Mouse (Mus musculus): Measurements from ENCODE around the gene Slc38a4. TPM values are rescaled to one million over a fixed set of nuclear protein-coding genes. Genes with fewer than 3 reads are reported as not detected.

Slc38a4 gene
- polyA plus RNA-seq, 1 experiment from 2014 or later: 5.1 TPM

DNA sequence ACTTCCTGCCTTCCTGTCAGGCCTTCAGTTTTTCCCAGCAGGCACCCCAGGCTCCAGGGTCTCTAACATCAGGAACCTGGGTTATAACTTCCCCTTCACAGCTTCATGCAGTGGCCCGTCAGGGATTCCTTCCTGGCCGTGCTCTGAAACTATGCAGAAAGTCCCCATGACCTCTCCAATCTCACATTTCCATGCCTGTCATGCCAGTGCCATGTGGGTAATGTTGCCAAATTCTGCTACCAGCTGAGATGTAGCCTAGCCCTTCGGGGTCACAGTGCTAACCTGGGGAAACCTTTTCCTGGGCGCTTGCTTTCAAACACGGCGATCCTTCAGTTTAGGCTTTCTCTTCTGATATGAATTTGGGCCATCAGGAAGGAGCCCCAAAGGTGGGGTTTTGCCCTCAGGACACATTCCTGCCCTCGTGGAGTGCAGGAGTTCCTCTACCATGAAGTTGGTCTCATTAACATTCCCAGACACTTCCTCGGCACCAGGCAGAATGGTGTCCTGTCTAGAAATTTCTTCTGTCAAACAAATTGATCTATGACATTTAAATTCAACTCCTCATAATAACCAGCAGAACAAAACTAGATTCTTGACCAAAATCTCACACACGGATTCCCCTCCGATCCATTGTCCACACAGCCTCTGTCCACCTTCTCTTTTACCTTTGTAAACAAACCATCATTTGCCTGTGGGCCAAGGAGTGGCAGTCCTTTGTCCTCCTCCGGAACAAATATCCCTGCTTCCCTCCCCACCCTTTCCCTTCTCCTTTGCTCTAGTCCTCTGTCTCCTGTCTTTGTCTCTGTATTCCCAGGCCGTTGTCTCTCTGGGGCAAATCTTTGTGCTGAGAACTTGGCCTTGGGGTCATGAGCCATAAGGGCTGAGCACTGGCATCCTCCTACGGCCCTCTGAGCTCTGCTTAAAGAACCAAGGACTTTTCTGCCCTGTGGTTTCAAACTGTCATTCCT is 17.4 kb upstream of the Slc38a4 start:
- Histone ChIP-seq H3K4me2 (no peak overlapping the region), H3K4me3 (no peak overlapping the region), H3K9me3 (no peaks in the 10 kb centered on the region), H3K36me3 (no peaks in the 10 kb centered on the region), H3K4me1 (replicated peaks) (no peaks in the 10 kb centered on the region), H3K9ac (no peak overlapping the region), H3K27ac (no peak overlapping the region), H3K27me3 (no peaks in the 10 kb centered on the region)
- 62% methylated on average over 13 of the region's 13 CpGs for WGBS
- no peak for ATAC-seq (ENCODE audit: low FRiP score)

DNA sequence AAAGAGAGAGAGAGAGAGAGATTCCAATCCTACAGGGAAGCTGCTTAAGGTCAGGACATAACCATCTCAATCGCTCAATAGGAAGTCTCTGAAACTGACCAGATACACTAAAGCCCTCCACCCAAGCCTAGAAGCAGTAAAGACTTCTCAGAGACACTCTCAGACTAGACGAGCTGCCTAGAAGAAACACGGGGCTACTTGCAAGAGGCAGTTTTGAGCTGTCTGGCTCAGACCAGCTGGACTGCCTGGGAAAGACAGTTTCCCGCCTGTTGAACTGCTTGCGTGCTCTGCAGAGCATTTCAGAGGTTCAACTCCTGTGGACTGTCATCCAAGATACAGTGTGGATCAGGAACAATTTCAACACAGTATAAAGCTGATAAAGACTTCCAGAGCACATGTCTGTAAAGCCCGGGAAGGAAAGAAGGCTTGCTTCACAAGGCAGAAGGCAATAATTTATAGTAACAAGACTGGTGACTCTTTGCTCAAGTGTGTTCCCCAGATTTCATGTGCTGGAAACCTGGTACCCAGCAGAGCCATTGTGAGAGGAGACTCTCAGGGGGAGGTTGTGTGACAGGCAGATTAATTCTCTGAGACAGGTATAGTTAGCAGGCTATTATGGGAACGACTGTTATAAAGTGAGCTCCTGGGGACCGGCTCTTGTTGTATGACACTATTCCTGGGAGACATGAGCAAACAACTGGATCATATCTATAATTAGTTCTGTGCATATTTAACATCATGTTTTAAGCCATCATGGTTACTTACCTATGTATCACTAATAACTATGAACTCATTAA is 11.8 kb upstream of the Slc38a4 start:
- Histone ChIP-seq H3K4me1 (replicated peaks) (peaks cover 5% of the 10 kb centered on the region; the same call in 1 of the 2 replicates), H3K9me3 (no peaks in the 10 kb centered on the region), H3K4me2 (no peak overlapping the region), H3K36me3 (no peaks in the 10 kb centered on the region), H3K27ac (no peak overlapping the region), H3K4me3 (no peak overlapping the region), H3K9ac (no peak overlapping the region), H3K27me3 (no peaks in the 10 kb centered on the region)
- 68% methylated on average over 8 of the region's 8 CpGs for WGBS
- ATAC-seq (ENCODE audit: low FRiP score): no peak

DNA sequence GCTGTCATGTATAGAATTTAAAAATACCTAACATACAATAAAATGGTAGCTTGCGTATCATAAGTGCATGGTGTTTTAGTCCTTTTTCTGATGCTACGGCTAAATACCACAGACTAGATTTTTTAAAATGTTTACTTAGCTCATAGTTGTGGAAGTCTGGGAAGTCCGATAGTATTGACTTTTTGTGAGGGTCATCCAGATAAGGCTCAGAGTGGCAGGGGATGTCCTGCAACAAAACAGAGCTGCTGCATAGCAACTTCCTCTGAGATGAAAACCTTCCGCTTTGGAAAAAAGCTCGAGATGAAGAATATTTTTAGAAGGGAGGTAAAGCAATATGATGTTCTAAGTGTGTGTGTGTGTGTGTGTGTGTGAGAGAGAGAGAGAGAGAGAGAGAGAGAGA is 11.2 kb upstream of the Slc38a4 start:
- ATAC-seq (ENCODE audit: low FRiP score): no peak
- H3K4me3 ChIP-seq: no peak overlapping the region
- no peak overlapping the region for H3K4me2 ChIP-seq
- H3K9me3 ChIP-seq: no peaks in the 10 kb centered on the region
- peaks cover 5% of the 10 kb centered on the region; the same call in 1 of the 2 replicates for H3K4me1 ChIP-seq (replicated peaks)
- no peak overlapping the region for H3K27ac ChIP-seq
- H3K27me3 ChIP-seq: no peaks in the 10 kb centered on the region
- no peaks in the 10 kb centered on the region for H3K36me3 ChIP-seq
- WGBS: 85% methylated on average over 5 of the region's 5 CpGs
- no peak overlapping the region for H3K9ac ChIP-seq

DNA sequence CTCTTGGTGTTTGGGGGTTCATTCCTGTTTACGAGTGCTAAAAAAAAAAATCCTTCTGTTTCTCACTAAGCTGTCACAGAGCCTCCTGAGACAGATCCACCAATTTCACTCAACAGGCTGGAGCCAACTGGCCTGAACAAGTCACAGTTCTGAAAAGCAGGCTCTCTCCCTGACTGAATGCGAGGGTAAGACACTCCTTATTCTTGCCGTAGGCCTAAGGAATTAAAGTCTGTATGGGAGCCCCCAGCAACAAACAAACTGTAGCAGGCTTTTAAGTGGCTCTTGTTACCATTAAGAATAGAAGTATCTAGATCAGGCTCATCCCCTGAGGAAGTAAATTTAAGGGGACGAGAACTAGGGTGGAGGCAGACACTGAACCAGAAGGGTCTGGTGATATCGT is 7.5 kb upstream of the Slc38a4 start:
- Histone ChIP-seq H3K4me2 (no peak overlapping the region), H3K4me3 (no peak overlapping the region), H3K27ac (no peak overlapping the region), H3K27me3 (no peaks in the 10 kb centered on the region), H3K9ac (no peak overlapping the region), H3K9me3 (no peaks in the 10 kb centered on the region), H3K36me3 (no peaks in the 10 kb centered on the region), H3K4me1 (replicated peaks) (peaks cover 5% of the 10 kb centered on the region; the same call in 1 of the 2 replicates)
- no peak for ATAC-seq (ENCODE audit: low FRiP score)
- 93% methylated on average over 5 of the region's 5 CpGs for WGBS

DNA sequence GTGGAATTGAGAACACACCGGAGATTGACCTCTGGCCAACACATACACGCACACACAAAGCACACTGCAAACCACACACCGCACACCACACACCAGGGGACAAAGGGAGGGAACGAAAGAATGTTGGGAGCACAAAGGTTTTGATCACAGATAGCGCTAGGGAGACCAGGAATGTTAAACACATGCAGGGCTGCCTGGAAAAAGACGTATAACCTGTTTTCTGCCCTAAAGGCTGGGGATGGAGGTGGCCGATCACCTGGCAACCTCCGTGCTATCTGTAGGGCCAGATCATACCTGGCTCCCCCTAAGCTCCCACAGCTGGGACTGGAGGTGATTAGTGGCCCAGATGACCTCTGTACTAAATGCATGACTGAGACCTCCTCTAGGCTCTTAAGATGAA is 5.2 kb upstream of the Slc38a4 start:
- Histone ChIP-seq H3K9ac (no peak overlapping the region), H3K9me3 (no peaks in the 10 kb centered on the region), H3K27ac (no peak overlapping the region), H3K4me3 (no peak overlapping the region), H3K27me3 (no peaks in the 10 kb centered on the region), H3K4me2 (no peak overlapping the region), H3K36me3 (no peaks in the 10 kb centered on the region), H3K4me1 (replicated peaks) (no peaks in the 10 kb centered on the region)
- no peak for ATAC-seq (ENCODE audit: low FRiP score)
- 80% methylated on average over 8 of the region's 8 CpGs for WGBS

DNA sequence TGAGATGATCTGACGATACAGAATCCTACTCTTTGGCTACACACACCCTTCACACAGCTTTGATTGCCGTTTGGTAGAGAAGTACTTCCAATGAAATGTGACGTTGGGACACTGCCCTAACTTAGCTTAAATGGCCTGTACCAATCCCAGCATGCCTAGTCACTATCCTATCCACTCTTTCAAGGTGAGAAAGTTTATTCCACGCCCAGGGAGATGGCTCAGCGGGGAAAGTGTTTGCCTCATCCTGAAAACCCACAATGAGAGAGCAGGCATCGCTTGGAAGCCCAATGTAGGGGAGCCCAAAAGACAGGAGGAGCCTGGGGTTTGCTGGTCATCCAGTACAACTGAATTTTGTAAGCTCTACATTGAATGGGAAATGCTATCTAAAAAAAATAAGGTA is 4.8 kb upstream of the Slc38a4 start:
- Histone ChIP-seq H3K9ac (no peak overlapping the region), H3K4me3 (no peak overlapping the region), H3K4me1 (replicated peaks) (no peaks in the 10 kb centered on the region), H3K27me3 (no peaks in the 10 kb centered on the region), H3K4me2 (no peak overlapping the region), H3K27ac (no peak overlapping the region), H3K36me3 (no peaks in the 10 kb centered on the region), H3K9me3 (no peaks in the 10 kb centered on the region)
- no peak for ATAC-seq (ENCODE audit: low FRiP score)
- 94% methylated on average over 6 of the region's 6 CpGs for WGBS

DNA sequence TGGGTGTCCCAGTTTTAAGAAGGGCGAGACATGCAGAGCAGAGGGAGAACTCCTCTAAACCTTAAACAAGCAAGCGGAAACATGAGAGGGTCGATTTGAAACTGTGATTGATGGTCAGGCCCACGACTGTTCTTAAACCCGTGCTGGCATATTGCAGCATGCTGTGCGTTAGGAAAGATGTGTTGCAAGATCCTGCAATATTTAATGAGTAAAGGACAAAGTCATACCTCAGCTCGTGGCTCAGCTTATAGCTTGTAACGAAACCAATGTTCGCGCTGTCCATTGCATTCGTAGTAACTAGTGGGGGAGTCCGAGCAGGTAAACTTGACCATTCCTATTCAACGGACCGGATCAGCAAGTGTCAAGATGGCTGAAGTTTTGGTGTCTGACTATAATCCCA is 4.3 kb upstream of the Slc38a4 start:
- Histone ChIP-seq H3K27ac (no peak overlapping the region), H3K4me1 (replicated peaks) (peaks cover 2% of the 10 kb centered on the region; the same call in 1 of the 2 replicates), H3K4me2 (no peak overlapping the region), H3K36me3 (no peaks in the 10 kb centered on the region), H3K9ac (no peak overlapping the region), H3K27me3 (no peaks in the 10 kb centered on the region), H3K9me3 (no peaks in the 10 kb centered on the region), H3K4me3 (no peak overlapping the region)
- WGBS: 92% methylated on average over 14 of the region's 14 CpGs
- no peak for ATAC-seq (ENCODE audit: low FRiP score)

DNA sequence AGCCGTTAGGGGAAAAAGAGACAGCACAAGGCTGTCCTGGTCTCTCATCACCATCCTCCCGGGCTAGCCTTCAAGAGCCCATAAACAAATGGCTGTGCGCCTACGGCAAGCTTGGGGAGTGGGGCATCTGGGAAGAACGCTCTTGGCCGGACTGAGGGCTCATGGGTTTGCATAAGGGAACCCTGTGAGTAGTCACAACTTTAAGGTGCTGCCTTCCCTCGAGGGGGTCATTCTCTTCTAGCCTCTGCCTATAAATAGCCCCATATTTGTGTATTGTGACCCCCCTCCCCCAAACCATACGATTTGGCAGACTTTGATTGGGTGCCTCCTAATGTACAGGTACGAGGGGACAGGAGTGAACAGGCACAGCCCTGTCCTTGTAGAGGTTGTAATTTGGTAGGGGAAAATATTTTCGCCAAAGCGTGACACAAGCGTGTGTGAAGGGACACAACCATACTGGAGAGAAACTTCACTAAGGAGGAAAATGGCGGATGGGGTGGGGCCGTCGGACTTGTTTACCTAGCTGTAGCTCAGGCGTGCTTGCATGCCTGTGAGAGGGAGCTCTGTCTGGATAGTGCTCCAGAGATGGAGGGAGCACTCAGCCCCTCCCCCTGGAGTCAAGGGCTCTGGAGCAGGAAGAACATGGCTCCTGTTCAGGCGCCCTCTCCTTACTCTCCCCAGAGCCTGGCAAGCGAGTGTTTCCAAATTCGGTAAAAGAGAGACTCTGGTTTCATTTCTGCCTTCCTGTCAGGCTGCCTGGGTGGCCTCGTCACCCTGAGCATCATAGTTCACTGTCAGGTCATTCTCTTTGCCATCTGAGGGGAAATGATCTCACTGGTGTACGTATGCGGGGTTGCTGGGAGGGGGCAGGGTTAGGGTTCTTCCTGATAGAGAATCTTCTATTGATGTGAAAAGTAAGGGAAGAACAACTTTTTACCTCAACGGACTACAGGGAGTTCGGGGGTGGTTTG is 3.6 kb upstream of the Slc38a4 start:
- H3K27ac ChIP-seq: no peak overlapping the region
- WGBS: 89% methylated on average over 24 of the region's 24 CpGs
- H3K4me1 ChIP-seq (replicated peaks): peaks cover 9% of the 10 kb centered on the region
- peaks cover 3% of the 10 kb centered on the region; the same call in 1 of the 2 replicates for H3K27me3 ChIP-seq
- ATAC-seq (ENCODE audit: low FRiP score): no peak
- no peak overlapping the region for H3K4me3 ChIP-seq
- no peak overlapping the region for H3K9ac ChIP-seq
- peaks cover 6% of the 10 kb centered on the region; the same call in 1 of the 2 replicates for H3K9me3 ChIP-seq
- no peak overlapping the region for H3K4me2 ChIP-seq
- no peaks in the 10 kb centered on the region for H3K36me3 ChIP-seq

DNA sequence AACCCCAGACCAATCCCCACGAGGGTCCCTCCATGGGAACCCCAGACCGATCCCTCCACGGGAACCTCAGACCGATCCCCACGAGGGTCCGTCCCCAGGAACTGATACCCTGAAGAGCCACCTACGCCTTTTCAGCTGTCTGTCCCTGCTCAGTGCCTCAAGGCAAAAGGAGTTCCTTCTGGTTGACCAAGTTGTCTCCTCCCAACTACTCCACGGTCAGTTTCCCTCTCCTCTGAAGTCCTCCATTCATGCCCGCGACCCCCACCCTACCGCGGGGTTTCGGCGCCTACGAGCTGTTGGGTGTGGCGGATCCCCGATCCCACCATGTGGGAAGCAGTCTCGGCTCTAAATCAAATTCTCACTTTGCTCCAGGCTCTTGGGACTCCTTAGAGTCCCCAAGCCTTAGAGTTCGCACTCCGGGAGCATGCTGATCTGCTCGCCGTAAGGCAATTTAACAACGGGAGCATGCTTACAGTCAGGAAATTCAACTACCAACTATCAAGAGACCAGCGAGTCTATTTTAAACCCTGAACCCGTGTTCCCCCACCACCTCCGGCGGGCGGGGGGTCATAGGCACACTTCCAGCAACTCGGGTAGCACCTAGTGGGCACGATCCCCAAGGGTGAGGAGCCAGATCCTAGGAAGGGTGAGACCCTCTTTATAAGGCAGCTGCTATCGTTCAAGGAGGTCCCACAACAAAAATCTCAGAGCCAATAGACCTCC is 828 bp downstream of the Slc38a4 start:
- Histone ChIP-seq H3K27ac (no peak overlapping the region), H3K9me3 (peaks cover 9% of the 10 kb centered on the region; the same call in 1 of the 2 replicates), H3K27me3 (peaks cover 12% of the 10 kb centered on the region; the same call in 1 of the 2 replicates), H3K4me1 (replicated peaks) (peaks cover 11% of the 10 kb centered on the region), H3K4me3 (peak overlapping the region; percentile 35), H3K4me2 (peak overlapping the region; percentile 55), H3K36me3 (no peaks in the 10 kb centered on the region), H3K9ac (peak overlapping the region; percentile 43; the same call in 1 of the 2 replicates)
- no peak for ATAC-seq (ENCODE audit: low FRiP score)
- 47% methylated on average over 31 of the region's 31 CpGs for WGBS

DNA sequence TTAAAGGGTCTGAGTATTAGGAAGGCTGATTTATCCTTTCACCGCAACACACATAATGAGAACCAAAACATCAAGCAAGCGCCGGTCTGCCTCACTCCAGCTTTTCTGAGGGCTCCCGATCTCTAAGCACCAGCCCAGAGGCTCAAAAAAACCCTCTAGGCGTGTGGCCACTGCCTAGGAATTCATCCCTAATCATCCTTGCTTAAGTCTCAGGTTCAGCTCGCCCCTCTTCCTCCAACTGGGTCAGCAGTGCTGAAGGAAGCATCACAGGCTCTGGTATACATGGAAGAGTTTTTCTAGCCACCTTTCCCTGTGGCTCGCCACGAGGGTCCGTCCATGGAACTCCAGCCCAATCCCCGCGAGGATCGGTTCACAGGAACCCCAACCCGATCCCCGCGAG is 1.6 kb downstream of the Slc38a4 start:
- Histone ChIP-seq H3K9ac (peak overlapping the region; percentile 43; the same call in 1 of the 2 replicates), H3K9me3 (peaks cover 9% of the 10 kb centered on the region; the same call in 1 of the 2 replicates), H3K36me3 (no peaks in the 10 kb centered on the region), H3K4me3 (peak overlapping the region; percentile 35), H3K4me2 (peak overlapping the region; percentile 55), H3K27me3 (peaks cover 12% of the 10 kb centered on the region; the same call in 1 of the 2 replicates), H3K4me1 (replicated peaks) (peaks cover 11% of the 10 kb centered on the region), H3K27ac (no peak overlapping the region)
- 41% methylated on average over 15 of the region's 15 CpGs for WGBS
- no peak for ATAC-seq (ENCODE audit: low FRiP score)

DNA sequence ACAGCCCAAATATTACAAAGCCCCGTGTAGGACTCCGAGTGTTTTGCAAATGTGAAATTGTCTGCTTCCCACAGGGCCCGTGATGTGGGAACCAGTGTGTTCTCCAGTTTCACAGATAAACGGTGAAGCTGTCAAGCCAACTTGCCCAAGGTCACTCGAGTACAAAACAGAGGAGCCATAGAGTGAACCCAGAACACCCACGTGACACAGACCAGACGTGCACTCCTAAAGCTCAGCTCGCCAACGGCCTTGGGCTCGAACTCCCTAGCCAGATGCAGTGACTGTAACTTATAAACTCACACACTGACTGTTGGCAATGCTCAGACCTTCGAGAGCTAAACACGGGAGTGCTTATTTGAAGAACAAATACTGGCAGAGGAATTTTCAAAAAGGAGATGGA is 5.3 kb downstream of the Slc38a4 start:
- no peaks in the 10 kb centered on the region for H3K36me3 ChIP-seq
- peaks cover 12% of the 10 kb centered on the region; the same call in 1 of the 2 replicates for H3K27me3 ChIP-seq
- H3K4me3 ChIP-seq: no peak overlapping the region
- no peak overlapping the region for H3K4me2 ChIP-seq
- H3K9me3 ChIP-seq: peaks cover 9% of the 10 kb centered on the region; the same call in 1 of the 2 replicates
- peaks cover 11% of the 10 kb centered on the region for H3K4me1 ChIP-seq (replicated peaks)
- H3K27ac ChIP-seq: no peak overlapping the region
- ATAC-seq (ENCODE audit: low FRiP score): no peak
- H3K9ac ChIP-seq: no peak overlapping the region
- WGBS: 75% methylated on average over 12 of the region's 12 CpGs

Data from hindbrain, embryonic 13.5 days (tissue).